Mouse (Mus musculus) monocyte, adult 59 days (primary cell): ENCODE measurements around the gene Col9a1. TPM values are rescaled to one million over a fixed set of nuclear protein-coding genes. Genes with fewer than 3 reads are reported as not detected.

ENCODE experiments used
- total RNA-seq, 2 experiments: library from RNA; stranded (reverse); gene quantifications; one replicate each; pipeline ENCODE4 v1.2.4; 2023

Gene Col9a1
- total RNA-seq, result not detected

GRCm38 (mm10) chr1:24177224-24177851, at the start of gene Col9a1:
TSS of gene Col9a1 (plus strand) at chr1:24177610.

Other genes starting within 250 kb of the Col9a1 start
- 10 to 100 TPM; 13.5 to 13.7 TPM for gene Sdhaf4, start 172.0 kb upstream of the Col9a1 start, total RNA-seq
- gene Fam135a, start 77.3 kb upstream of the Col9a1 start, total RNA-seq, result 10 to 100 TPM; 11.1 to 12.1 TPM